Mouse (Mus musculus) erythroid progenitor cell, adult 5-6 weeks (primary cell): ENCODE results near the gene Kdm5d. TPM values are rescaled to one million over a fixed set of nuclear protein-coding genes. Genes with fewer than 3 reads are reported as not detected.

ENCODE experiments used
- ATAC-seq: replicated peaks from 2 replicates; pipeline ENCODE4 v1.8.0; 2016; ENCODE audit warnings: moderate number of reproducible peaks, mild to moderate bottlenecking, moderate TSS enrichment, inconsistent platforms; ENCODE audit not compliant: poor library complexity, low FRiP score, severe bottlenecking
- total RNA-seq, 2 experiments: library from RNA; stranded (forward) in 1 of 2; stranded (reverse) in 1 of 2; fragments of 150-400 nt in 1 of 2; fragments of 186-747, 209-891 nt in 1 of 2; gene quantifications; 2 replicates each; pipeline versions ENCODE4 v1.2.3 to v1.2.4; 2015 to 2017; ENCODE audit warnings: low replicate concordance in 2 of 2

Gene Kdm5d
- total RNA-seq (2015; ENCODE audit: low replicate concordance) (5.0 and 8.4 TPM in 2 replicates), total RNA-seq (2017; ENCODE audit: low replicate concordance) (7.0 and 24.1 TPM in 2 replicates)

DNA sequence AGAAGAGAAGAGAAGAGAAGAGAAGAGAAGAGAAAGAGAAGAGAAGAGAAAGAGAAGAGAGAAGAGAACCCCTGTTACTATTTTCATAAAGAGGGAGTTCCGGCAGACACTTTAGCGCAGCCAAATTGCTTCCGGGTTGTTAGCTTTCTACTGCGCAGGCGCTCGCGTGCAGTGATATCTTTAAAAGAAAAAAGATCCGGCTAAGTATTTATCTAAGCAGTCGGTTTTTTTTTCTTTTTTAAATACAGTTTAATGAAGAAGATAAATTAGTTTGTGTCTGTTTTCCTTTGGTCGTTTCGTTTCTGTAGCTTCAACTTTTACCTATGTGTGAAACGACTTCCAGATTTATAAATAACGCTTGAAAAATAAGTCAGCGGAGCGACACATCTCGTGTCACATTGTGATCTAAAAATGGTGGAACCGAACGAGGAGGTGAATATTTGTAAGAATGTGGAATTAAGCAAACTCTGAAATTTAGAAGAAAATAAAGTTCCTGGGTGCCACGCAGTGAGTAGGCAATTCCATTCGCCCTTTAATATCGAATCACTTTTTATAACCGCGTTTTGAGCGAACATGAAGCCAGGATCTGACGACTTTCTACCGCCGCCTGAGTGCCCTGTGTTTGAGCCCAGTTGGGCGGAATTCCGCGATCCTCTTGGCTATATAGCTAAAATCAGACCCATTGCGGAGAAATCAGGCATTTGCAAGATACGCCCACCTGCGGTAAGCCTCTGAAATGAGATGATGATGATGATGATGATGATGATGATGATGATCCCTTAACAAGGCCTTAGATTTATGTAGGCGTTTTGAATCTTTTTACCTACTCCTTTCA, at the start of gene Kdm5d:
Kdm5d (plus strand) TSS at position 396 of the 835 bp plus-strand sequence.
- ATAC-seq: peak; percentile 65; the same call in 1 of the 2 replicates

DNA sequence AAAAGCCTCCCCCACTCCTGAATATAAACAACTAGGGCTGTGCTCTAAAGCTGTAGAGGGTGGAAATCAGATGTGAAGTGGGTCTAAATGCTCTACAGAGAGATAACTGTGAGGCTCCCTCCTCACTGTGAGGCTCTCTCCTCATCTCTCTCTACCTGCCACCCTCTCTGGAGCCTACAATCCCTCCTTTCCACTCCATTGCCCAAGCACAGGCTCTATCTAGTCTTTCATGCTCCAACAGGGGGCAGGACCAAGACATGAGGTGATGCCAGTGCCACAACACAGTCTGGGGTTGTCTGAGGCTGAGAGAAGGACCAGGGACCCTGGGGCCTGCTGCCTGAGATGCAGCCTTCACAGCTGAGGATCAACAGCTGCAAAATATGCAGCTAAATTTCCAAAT, 25.2 kb upstream of the Kdm5d start:
- ATAC-seq: no peak

DNA sequence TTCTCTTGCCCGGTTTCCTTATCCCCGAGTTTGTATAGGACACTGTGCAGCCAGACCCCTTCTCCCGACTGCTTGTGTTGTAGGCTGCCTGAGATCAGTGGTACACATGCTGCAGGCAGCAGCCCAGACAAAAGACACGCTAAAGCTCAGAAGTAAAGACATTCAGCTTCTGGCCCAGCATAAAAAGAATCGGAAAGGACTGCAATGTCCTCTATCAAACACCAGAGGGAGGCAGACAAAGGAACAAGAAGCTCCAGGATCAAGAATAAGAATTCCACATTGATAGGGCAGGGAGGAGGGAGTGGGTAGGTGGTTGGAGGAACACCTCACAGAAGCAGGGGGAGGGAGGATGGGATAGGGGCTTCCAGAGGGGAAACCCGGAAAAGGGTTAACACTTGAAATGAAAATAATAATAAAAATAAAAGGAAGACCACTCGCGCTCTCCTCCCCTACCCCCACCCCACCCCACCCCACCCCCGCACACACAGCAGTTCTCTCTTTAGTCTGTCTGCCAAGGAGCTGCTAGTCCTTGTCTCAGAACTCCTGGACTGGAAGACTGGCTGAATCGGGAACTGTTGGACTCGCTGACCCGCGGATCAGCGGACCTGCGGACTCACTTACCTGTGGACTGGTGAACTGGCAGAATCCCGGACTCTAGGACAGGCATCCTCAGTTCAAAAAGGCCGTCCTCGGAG, 24.6 kb upstream of the Kdm5d start:
- no peak for ATAC-seq

Other genes with a start within 250 kb of the Kdm5d start
- not detected in 2 replicates for gene Zfy1, start 100.4 kb upstream of the Kdm5d start, total RNA-seq (2015; ENCODE audit: low replicate concordance)
- not detected in 2 replicates for gene Zfy1, start 100.4 kb upstream of the Kdm5d start, total RNA-seq (2017; ENCODE audit: low replicate concordance)
- gene Uba1y, start 79.1 kb upstream of the Kdm5d start, total RNA-seq (2015; ENCODE audit: low replicate concordance): not detected in 2 replicates
- not detected in 2 replicates for gene Uba1y, start 79.1 kb upstream of the Kdm5d start, total RNA-seq (2017; ENCODE audit: low replicate concordance)
- gene Eif2s3y, start 112.8 kb downstream of the Kdm5d start, total RNA-seq (2015; ENCODE audit: low replicate concordance): 100 and 147 TPM in 2 replicates
- gene Eif2s3y, start 112.8 kb downstream of the Kdm5d start, total RNA-seq (2017; ENCODE audit: low replicate concordance): 103 and 110 TPM in 2 replicates